Mouse (Mus musculus): ENCODE measurements at regions not wholly inside any gene's neighbourhood (a gene's known extent, or its start where the extent isn't known, plus 50 kb on each side); places are given as distances from the start of the nearest gene placed in this dataset.
"Not testable (repeated sequence)": the region's sequence is repeated elsewhere in the genome, so short reads cannot be mapped to it uniquely, and the experiment has no call there.

GRCm38 (mm10) chr17:6853641-6854040 lies 71.1 kb upstream of the Ezr start:
- DNase-seq (ENCODE audit: low spot score in 2 of 2): no peak

GRCm38 (mm10) chr17:6852177-6852947 lies 69.8 kb upstream of the Ezr start:
- DNase-seq (ENCODE audit: low spot score in 2 of 2): peak in 1 of 2 experiments; percentile 30

GRCm38 (mm10) chr17:6850513-6850912 lies 67.9 kb upstream of the Ezr start:
- DNase-seq (ENCODE audit: low spot score in 2 of 2): no peak

- DNase-seq (ENCODE audit: low spot score in 2 of 2): not testable (repeated sequence)
These were observed 59.3 kb upstream of the Ezr start for GRCm38 (mm10) chr17:6841781-6842465.

- no peak for DNase-seq (ENCODE audit: low spot score in 2 of 2)
These were observed 52.8 kb upstream of the Ezr start for GRCm38 (mm10) chr17:6835333-6835916.
